Comparison of ENCODE assay signal across 8 mouse cellular contexts in genomic region chr14:76488101-76489044, GRCm38 (mm10).
DNase-seq lines count a peak whose midpoint lies in the region; ATAC-seq lines count a peak whose summit lies in the region.
"Had no signal": no experiment of that assay in that cellular context is flagged by ENCODE, and none has a peak within 500 bp of the region (broad histone marks: within the 10 kb centered on the region; RNA-seq: fewer than 3 reads in every experiment).

No protein-coding gene starts in this region.

- no peaks in the 10 kb centered on the region for H3K36me3 ChIP-seq in liver, embryonic 12.5 days
- no peaks in the 10 kb centered on the region; the same call in 1 of the 2 replicates for H3K36me3 ChIP-seq in embryonic facial prominence, embryonic 13.5 days
- H3K36me3 ChIP-seq in neural tube, embryonic 15.5 days, result peaks cover under 1% of the 10 kb centered on the region; the same call in 1 of the 2 replicates
- H3K36me3 ChIP-seq: liver, embryonic 15.5 days had no signal

- peak; percentile 47; the same call in 1 of the 2 replicates for ATAC-seq in liver, embryonic 12.5 days
- ATAC-seq in embryonic facial prominence, embryonic 13.5 days (ENCODE audit: insufficient number of reproducible peaks, insufficient read depth, low FRiP score, low TSS enrichment, low read depth), result no peak
- no peak; the same call in 1 of the 2 replicates for ATAC-seq in neural tube, embryonic 15.5 days (ENCODE audit: low FRiP score)

- no peaks in the 10 kb centered on the region for H3K9me3 ChIP-seq in liver, embryonic 12.5 days (replicated peaks)
- no peaks in the 10 kb centered on the region for H3K9me3 ChIP-seq in embryonic facial prominence, embryonic 13.5 days
- no peaks in the 10 kb centered on the region for H3K9me3 ChIP-seq in neural tube, embryonic 15.5 days (replicated peaks)
- H3K9me3 ChIP-seq: liver, embryonic 15.5 days had no signal

- 64% methylated on average over 18 of the region's 18 CpGs for WGBS in liver, embryonic 12.5 days (ENCODE audit: insufficient replicate concordance)
- WGBS in embryonic facial prominence, embryonic 13.5 days, result 43% methylated on average over 18 of the region's 18 CpGs
- WGBS in neural tube, embryonic 15.5 days, result 77% methylated on average over 18 of the region's 18 CpGs

- H3K4me2 ChIP-seq in liver, embryonic 12.5 days, result no peak overlapping the region
- H3K4me2 ChIP-seq in embryonic facial prominence, embryonic 13.5 days, result no peak overlapping the region
- H3K4me2 ChIP-seq in neural tube, embryonic 15.5 days, result no peak overlapping the region
- H3K4me2 ChIP-seq: liver, embryonic 15.5 days had no signal

- no peak for DNase-seq in liver
- peak; percentile 82 for DNase-seq in hindlimb bud, embryonic 11.5 days (ENCODE audit: extremely low spot score, low read depth, low spot score)
- DNase-seq in frontal cortex, postnatal 14 days (ENCODE audit: low spot score in 2 of 2), result no peak
- DNase-seq in spleen, postnatal 36 days (ENCODE audit: low spot score in 2 of 2), result no peak

- H3K27ac ChIP-seq in liver, embryonic 12.5 days, result no peak overlapping the region
- H3K27ac ChIP-seq in embryonic facial prominence, embryonic 13.5 days, result peak overlapping the region; percentile 80
- H3K27ac ChIP-seq in neural tube, embryonic 15.5 days (replicated peaks), result peak overlapping the region; percentile 63
- H3K27ac ChIP-seq: liver, embryonic 15.5 days had no signal

- H3K4me3 ChIP-seq in liver, embryonic 12.5 days, result no peak overlapping the region
- H3K4me3 ChIP-seq in embryonic facial prominence, embryonic 13.5 days, result no peak overlapping the region
- no peak overlapping the region for H3K4me3 ChIP-seq in neural tube, embryonic 15.5 days (replicated peaks)
- H3K4me3 ChIP-seq: liver, embryonic 15.5 days had no signal

- H3K4me1 ChIP-seq in liver, embryonic 12.5 days, result peaks cover 7% of the 10 kb centered on the region; the same call in 1 of the 2 replicates
- H3K4me1 ChIP-seq in embryonic facial prominence, embryonic 13.5 days, result peaks cover 26% of the 10 kb centered on the region
- H3K4me1 ChIP-seq in neural tube, embryonic 15.5 days, result peaks cover 18% of the 10 kb centered on the region
- H3K4me1 ChIP-seq: liver, embryonic 15.5 days had no signal

- no peaks in the 10 kb centered on the region for H3K27me3 ChIP-seq in liver, embryonic 12.5 days (replicated peaks)
- H3K27me3 ChIP-seq in embryonic facial prominence, embryonic 13.5 days, result no peaks in the 10 kb centered on the region
- no peaks in the 10 kb centered on the region for H3K27me3 ChIP-seq in neural tube, embryonic 15.5 days (replicated peaks)
- H3K27me3 ChIP-seq: liver, embryonic 15.5 days had no signal

- H3K9ac ChIP-seq in liver, embryonic 12.5 days, result no peak overlapping the region
- H3K9ac ChIP-seq in embryonic facial prominence, embryonic 13.5 days, result peak overlapping the region; percentile 49; the same call in 1 of the 2 replicates
- 0 out of 2 replicates have a peak overlapping the region, but pooled peaks have one; percentile 7 for H3K9ac ChIP-seq in neural tube, embryonic 15.5 days (replicated peaks)
- H3K9ac ChIP-seq: liver, embryonic 15.5 days had no signal
